Mouse (Mus musculus) 3T3-L1 (cell line): Measurements from ENCODE around the gene Casp2.
A peak's percentile ranks its signal among the peaks of the same experiment; 100 is the strongest.

Experiments used
- DNase-seq: peaks from one replicate; pipeline ENCODE4 v3.0.0-alpha.2; 2015; ENCODE audit warnings: low read depth, low spot score

Gene Casp2

GRCm38 (mm10) chr6:42264626-42265312, at the start of gene Casp2:
Gene Casp2, plus strand, starts transcription at chr6:42264985.
- DNase-seq: peak; percentile 100

GRCm38 (mm10) chr6:42215028-42215427, 49.8 kb upstream of the Casp2 start, which contains the start of gene Tas2r144:
Gene Tas2r144, plus strand, starts transcription at chr6:42215328.
- DNase-seq: no peak

GRCm38 (mm10) chr6:42222286-42222685, 42.5 kb upstream of the Casp2 start:
- peak; percentile 14 for DNase-seq

GRCm38 (mm10) chr6:42225046-42225445, 39.7 kb upstream of the Casp2 start:
- DNase-seq: no peak

- peak; percentile 92 for DNase-seq
Measured at GRCm38 (mm10) chr6:42227240-42228101, 37.3 kb upstream of the Casp2 start.

GRCm38 (mm10) chr6:42229610-42230009, 35.2 kb upstream of the Casp2 start:
- no peak for DNase-seq

GRCm38 (mm10) chr6:42231191-42231590, 33.6 kb upstream of the Casp2 start:
- DNase-seq: no peak

- DNase-seq: no peak
Measured at GRCm38 (mm10) chr6:42237276-42237805, 27.4 kb upstream of the Casp2 start.

GRCm38 (mm10) chr6:42241311-42242045, 23.3 kb upstream of the Casp2 start:
- DNase-seq: peak; percentile 95

GRCm38 (mm10) chr6:42245711-42246353, 19.0 kb upstream of the Casp2 start, which contains the start of gene Gstk1:
Gene Gstk1, plus strand, starts transcription at chr6:42245935.
- no peak for DNase-seq

GRCm38 (mm10) chr6:42247173-42247572, 17.6 kb upstream of the Casp2 start:
- no peak for DNase-seq

- no peak for DNase-seq
Measured at GRCm38 (mm10) chr6:42247981-42248380, 16.8 kb upstream of the Casp2 start.

- no peak for DNase-seq
Measured at GRCm38 (mm10) chr6:42251791-42252190, 13.0 kb upstream of the Casp2 start.

GRCm38 (mm10) chr6:42253103-42253502, 11.7 kb upstream of the Casp2 start:
- no peak for DNase-seq

- peak; percentile 81 for DNase-seq
Measured at GRCm38 (mm10) chr6:42257303-42257863, 7.4 kb upstream of the Casp2 start.

- no peak for DNase-seq
Measured at GRCm38 (mm10) chr6:42260430-42260829, 4.4 kb upstream of the Casp2 start.

- DNase-seq: no peak
Measured at GRCm38 (mm10) chr6:42261524-42262170, 3.1 kb upstream of the Casp2 start, which contains the start of gene Tmem139. Gene Tmem139, plus strand, starts transcription at chr6:42261970.

GRCm38 (mm10) chr6:42265391-42266330, 876 bp downstream of the Casp2 start:
- DNase-seq: peak; percentile 55

GRCm38 (mm10) chr6:42270817-42271216, 6.0 kb downstream of the Casp2 start:
- DNase-seq: no peak
